Mouse (Mus musculus): ENCODE measurements around the gene 2210017I01Rik.

- TF ChIP-seq POLR2A (IDR thresholded peaks at IDR 0.05; ENCODE audit: insufficient read depth, low read depth, low read length): no peak
- no peak for TF ChIP-seq CTCF (IDR thresholded peaks at IDR 0.05; ENCODE audit: insufficient read depth, low read depth, low read length)
These were observed 41.9 kb downstream of the 2210017I01Rik start for GRCm38 (mm10) chr3:92565418-92565817.

Data from olfactory bulb, adult 2 months (tissue).